27 mouse cellular contexts compared by ENCODE assay signal in genomic region chr9:4654333-4654732, GRCm38 (mm10).
"Had no signal": no experiment of that assay in that cellular context is flagged by ENCODE, and none has a peak within 500 bp of the region (broad histone marks: within the 10 kb centered on the region; RNA-seq: fewer than 3 reads in every experiment).

No protein-coding gene starts in this region.

- H3K4me3 ChIP-seq: embryonic facial prominence, embryonic 10.5 days; embryonic facial prominence, embryonic 12.5 days; embryonic facial prominence, embryonic 13.5 days; embryonic facial prominence, embryonic 15.5 days; erythroblast, embryonic 14.5 days; forebrain, embryonic 10.5 days; forebrain, embryonic 12.5 days; forebrain, embryonic 13.5 days; forebrain, embryonic 15.5 days; gastrocnemius, adult 2 months; heart, adult 2 months; heart, embryonic 10.5 days had no signal

- H3K4me1 ChIP-seq: embryonic facial prominence, embryonic 10.5 days; embryonic facial prominence, embryonic 12.5 days; embryonic facial prominence, embryonic 13.5 days; embryonic facial prominence, embryonic 15.5 days; forebrain, embryonic 10.5 days; forebrain, embryonic 12.5 days; forebrain, embryonic 13.5 days; forebrain, embryonic 15.5 days; heart, embryonic 10.5 days had no signal

- H3K9ac ChIP-seq: embryonic facial prominence, embryonic 12.5 days; embryonic facial prominence, embryonic 13.5 days; embryonic facial prominence, embryonic 15.5 days; forebrain, embryonic 12.5 days; forebrain, embryonic 13.5 days; forebrain, embryonic 15.5 days; forebrain, postnatal 0 days had no signal

- ATAC-seq: forebrain, embryonic 13.5 days; forebrain, embryonic 14.5 days; forebrain, embryonic 15.5 days; forebrain, embryonic 16.5 days; forebrain, postnatal 0 days had no signal

- H3K36me3 ChIP-seq: embryonic facial prominence, embryonic 10.5 days; embryonic facial prominence, embryonic 12.5 days; embryonic facial prominence, embryonic 13.5 days; embryonic facial prominence, embryonic 15.5 days; forebrain, embryonic 10.5 days; forebrain, embryonic 12.5 days; forebrain, embryonic 15.5 days; heart, embryonic 10.5 days had no signal

- H3K9me3 ChIP-seq: embryonic facial prominence, embryonic 10.5 days; embryonic facial prominence, embryonic 12.5 days; embryonic facial prominence, embryonic 13.5 days; embryonic facial prominence, embryonic 15.5 days; forebrain, embryonic 10.5 days; forebrain, embryonic 12.5 days; forebrain, embryonic 13.5 days; forebrain, embryonic 15.5 days; heart, embryonic 10.5 days had no signal

- DNase-seq: cerebellum, adult 9-11 months; cerebellum, postnatal 10 days; cerebellum, postnatal 14 days; cerebellum, postnatal 25 days; cerebellum, postnatal 36 days; embryo, embryonic 11 days; forebrain, postnatal 0 days; gastrocnemius, adult 2 months; gastrocnemius, postnatal 10 days; gastrocnemius, postnatal 14 days; gastrocnemius, postnatal 25 days; gastrocnemius, postnatal 36 days; heart, adult 11 months; heart, adult 18-20 months; heart, adult 2 months had no signal

- H3K27ac ChIP-seq: embryonic facial prominence, embryonic 10.5 days; embryonic facial prominence, embryonic 12.5 days; embryonic facial prominence, embryonic 13.5 days; embryonic facial prominence, embryonic 15.5 days; forebrain, embryonic 10.5 days; forebrain, embryonic 12.5 days; forebrain, embryonic 13.5 days; forebrain, embryonic 15.5 days; gastrocnemius, adult 2 months; heart, adult 2 months; heart, embryonic 10.5 days had no signal
